Mouse (Mus musculus) midbrain, embryonic 10.5 days (tissue): ENCODE measurements at regions not wholly inside any gene's neighbourhood (a gene's known extent, or its start where the extent isn't known, plus 50 kb on each side); places are given as distances from the start of the nearest gene placed in this dataset.
"Not testable (repeated sequence)": the region's sequence is repeated elsewhere in the genome, so short reads cannot be mapped to it uniquely, and the experiment has no call there.

Source experiments
- DNase-seq: peaks from one replicate; pipeline ENCODE4 v3.0.0-alpha.2; 2017; ENCODE audit warnings: low spot score
- H3K27ac ChIP-seq: fragments of 300-500 bp; sonication (generic); replicated peaks from 2 replicates; pipeline ENCODE4 v1.5.1; 2016; ENCODE audit warnings: mild to moderate bottlenecking
- H3K27me3 ChIP-seq: fragments of 300-500 bp; sonication (generic); 2 replicates; pipeline ENCODE4 v1.6.1; 2016; ENCODE audit warnings: low read depth, mild to moderate bottlenecking; ENCODE audit not compliant: poor library complexity, severe bottlenecking
- H3K36me3 ChIP-seq: fragments of 300-500 bp; sonication (generic); 2 replicates; pipeline ENCODE4 v1.6.1; 2016; ENCODE audit warnings: mild to moderate bottlenecking, moderate library complexity
- H3K4me1 ChIP-seq: fragments of 300-500 bp; sonication (generic); 2 replicates; pipeline ENCODE4 v1.6.1; 2016
- H3K4me3 ChIP-seq: fragments of 300-500 bp; sonication (generic); 2 replicates; pipeline ENCODE4 v1.5.1; 2016; ENCODE audit warnings: mild to moderate bottlenecking, moderate library complexity
- H3K9me3 ChIP-seq: fragments of 300-500 bp; sonication (generic); replicated peaks from 2 replicates; pipeline ENCODE4 v1.6.1; 2016; ENCODE audit warnings: mild to moderate bottlenecking
- WGBS: fragments of 180-500 bp; shearing (Covaris S2); methylation state at CpG from one replicate; pipeline ENCODE4 v1.1.7; 2016; 5-methylcytosine and 5-hydroxymethylcytosine counted together

DNA sequence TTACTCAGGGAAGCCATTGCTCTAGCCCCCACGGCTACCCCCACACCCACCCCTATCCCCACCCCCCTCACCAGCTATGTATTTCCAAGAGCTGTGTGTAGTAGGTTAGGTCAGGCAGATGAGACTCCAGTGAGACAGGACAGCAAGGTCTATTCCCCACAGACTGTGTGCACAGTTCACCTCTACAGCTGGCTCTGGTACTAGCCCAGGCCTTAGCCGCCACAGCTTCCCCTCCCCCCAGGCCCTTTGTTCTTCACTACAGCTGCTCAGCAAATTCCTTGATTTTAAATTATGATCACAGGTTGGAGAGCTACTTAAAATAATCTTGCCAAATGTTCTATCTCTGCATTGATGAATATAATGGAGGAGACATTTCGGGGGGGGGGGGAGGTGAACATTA is 119.8 kb downstream of the Tomm20 start:
- no peaks in the 10 kb centered on the region for H3K36me3 ChIP-seq
- H3K4me3 ChIP-seq: peak overlapping the region; percentile 30
- no peaks in the 10 kb centered on the region for H3K27me3 ChIP-seq
- peaks cover 51% of the 10 kb centered on the region for H3K4me1 ChIP-seq
- no peaks in the 10 kb centered on the region for H3K9me3 ChIP-seq
- 22% methylated on average over 3 of the region's 3 CpGs for WGBS
- H3K27ac ChIP-seq: peak overlapping the region; percentile 92
- peak; percentile 68 for DNase-seq

DNA sequence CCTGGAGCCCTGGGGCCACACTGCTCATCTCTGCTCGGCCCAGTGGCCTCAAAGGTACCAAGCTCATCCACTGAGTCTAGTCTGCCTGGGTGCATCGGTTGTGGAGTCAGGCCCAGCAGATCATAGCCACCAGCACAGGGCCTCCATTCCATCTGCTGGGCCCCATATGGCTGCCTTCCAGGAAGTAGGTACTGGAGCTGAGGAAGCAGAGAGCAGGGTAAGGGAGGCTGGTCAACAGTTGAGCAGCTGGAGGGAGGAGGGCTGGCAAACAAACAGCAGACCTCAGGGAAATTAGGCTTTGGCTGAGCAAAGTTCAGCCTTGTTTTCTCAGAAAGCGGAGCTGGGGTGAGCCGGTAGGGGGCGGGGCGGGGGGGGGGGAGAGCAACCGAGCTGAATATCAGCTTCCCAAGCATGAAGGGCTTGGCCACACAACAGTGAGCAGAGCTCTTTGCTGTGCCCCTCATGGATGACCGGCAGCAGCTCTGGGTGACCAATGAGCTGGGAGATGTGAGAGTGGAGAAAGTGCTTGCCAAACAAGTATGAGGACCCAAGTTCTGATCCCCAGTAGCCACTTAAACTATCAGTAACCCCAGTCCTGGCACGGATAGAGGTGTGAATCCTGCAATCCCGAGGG is 121.0 kb downstream of the Tomm20 start:
- DNase-seq: peak; percentile 66
- H3K36me3 ChIP-seq: no peaks in the 10 kb centered on the region
- no peaks in the 10 kb centered on the region for H3K9me3 ChIP-seq
- H3K27me3 ChIP-seq: no peaks in the 10 kb centered on the region
- H3K4me3 ChIP-seq: no peak overlapping the region
- peak overlapping the region; percentile 92 for H3K27ac ChIP-seq
- H3K4me1 ChIP-seq: peaks cover 44% of the 10 kb centered on the region
- WGBS: 42% methylated on average over 10 of the region's 10 CpGs

DNA sequence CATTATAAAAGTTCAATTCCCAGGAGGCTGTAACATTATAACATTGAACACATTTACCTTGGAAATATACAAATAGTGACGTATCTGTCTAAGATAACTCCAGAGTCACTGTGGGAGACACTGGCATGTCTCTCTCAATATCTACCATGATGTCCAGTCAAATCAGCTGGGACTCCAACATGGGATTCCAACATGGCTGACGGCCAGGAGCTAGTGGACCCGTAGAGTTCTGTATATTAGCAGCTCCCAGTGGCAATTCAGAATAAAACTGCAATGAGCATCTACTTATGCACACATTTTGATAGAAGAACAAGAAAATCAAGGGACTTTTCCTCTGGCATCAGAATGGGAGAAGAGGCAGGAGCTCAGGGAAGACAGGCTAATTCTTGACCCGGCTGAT is 123.4 kb downstream of the Tomm20 start:
- no peaks in the 10 kb centered on the region for H3K36me3 ChIP-seq
- WGBS: 93% methylated on average over 4 of the region's 4 CpGs
- H3K27ac ChIP-seq: no peak overlapping the region
- H3K4me3 ChIP-seq: no peak overlapping the region
- H3K27me3 ChIP-seq: no peaks in the 10 kb centered on the region
- DNase-seq: no peak
- peaks cover 32% of the 10 kb centered on the region for H3K4me1 ChIP-seq
- no peaks in the 10 kb centered on the region for H3K9me3 ChIP-seq

DNA sequence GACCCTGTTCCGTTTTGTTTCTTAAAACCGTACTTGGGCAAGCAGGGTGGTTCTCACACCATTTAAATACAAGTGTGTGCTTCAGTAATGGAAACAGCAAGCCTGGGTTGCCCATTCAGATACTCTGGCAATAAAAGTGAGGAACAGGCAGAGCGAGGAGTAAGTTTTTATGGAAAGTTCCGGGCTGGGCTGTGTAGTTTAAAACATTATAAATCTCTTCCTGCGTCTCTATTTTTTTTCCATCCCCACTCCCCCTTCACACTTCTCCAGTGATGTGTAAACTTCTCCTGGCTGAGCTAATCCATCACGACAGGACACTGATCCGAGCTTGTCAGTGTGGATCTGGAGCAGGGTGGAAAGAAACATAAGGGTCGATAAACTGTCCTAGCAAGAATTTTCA is 124.4 kb downstream of the Tomm20 start:
- no peak for DNase-seq
- peaks cover 22% of the 10 kb centered on the region for H3K4me1 ChIP-seq
- no peaks in the 10 kb centered on the region for H3K36me3 ChIP-seq
- no peak overlapping the region for H3K27ac ChIP-seq
- no peaks in the 10 kb centered on the region for H3K9me3 ChIP-seq
- no peak overlapping the region for H3K4me3 ChIP-seq
- no peaks in the 10 kb centered on the region for H3K27me3 ChIP-seq
- WGBS: 71% methylated on average over 8 of the region's 8 CpGs

DNA sequence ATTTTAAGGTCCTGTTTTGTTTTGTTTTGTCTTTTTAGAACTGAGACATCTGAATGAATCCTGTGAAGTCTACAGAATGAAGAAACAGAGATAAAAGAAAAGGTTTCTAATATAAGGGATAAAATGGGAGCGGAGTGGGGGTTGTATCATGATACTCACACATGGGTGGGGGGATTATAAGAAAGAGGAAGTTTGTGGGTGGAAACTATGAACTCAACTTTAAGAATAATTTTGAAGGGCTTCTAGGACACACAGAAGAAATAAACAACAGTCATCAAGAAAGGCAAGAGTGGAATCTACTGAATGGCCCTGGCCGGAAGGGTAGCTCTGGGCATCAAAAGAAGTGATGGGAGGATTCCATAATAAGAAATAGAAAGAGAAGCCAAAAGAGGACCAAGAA is 125.1 kb downstream of the Tomm20 start:
- WGBS: 92% methylated on average over 2 of the region's 2 CpGs
- Histone ChIP-seq H3K9me3 (no peaks in the 10 kb centered on the region), H3K27ac (no peak overlapping the region), H3K4me1 (peaks cover 14% of the 10 kb centered on the region), H3K36me3 (no peaks in the 10 kb centered on the region), H3K27me3 (no peaks in the 10 kb centered on the region), H3K4me3 (no peak overlapping the region)
- DNase-seq: no peak

DNA sequence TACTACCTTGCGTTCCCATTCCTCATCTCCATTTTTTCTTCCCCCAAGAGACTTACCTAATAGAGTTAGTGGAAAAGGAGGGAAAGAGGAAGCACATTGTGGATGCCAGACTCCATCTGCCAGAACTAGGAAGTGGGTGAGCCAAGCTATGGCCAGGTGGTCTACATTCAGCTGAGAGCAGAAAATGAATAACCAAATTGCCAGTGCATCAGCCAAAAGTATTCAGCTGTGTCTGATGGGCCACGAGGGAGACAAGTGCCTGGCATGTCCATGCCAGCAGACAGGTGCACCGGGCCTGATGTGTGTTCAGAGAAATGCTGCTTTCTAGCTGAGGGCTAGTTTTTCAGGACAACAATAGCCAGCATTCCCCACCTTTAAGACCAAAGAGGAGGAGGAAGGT is 126.4 kb downstream of the Tomm20 start:
- H3K4me3 ChIP-seq: no peak overlapping the region
- peaks cover 2% of the 10 kb centered on the region for H3K4me1 ChIP-seq
- no peak overlapping the region for H3K27ac ChIP-seq
- no peaks in the 10 kb centered on the region for H3K9me3 ChIP-seq
- H3K36me3 ChIP-seq: no peaks in the 10 kb centered on the region
- 92% methylated on average over 3 of the region's 3 CpGs for WGBS
- H3K27me3 ChIP-seq: no peaks in the 10 kb centered on the region
- DNase-seq: no peak

DNA sequence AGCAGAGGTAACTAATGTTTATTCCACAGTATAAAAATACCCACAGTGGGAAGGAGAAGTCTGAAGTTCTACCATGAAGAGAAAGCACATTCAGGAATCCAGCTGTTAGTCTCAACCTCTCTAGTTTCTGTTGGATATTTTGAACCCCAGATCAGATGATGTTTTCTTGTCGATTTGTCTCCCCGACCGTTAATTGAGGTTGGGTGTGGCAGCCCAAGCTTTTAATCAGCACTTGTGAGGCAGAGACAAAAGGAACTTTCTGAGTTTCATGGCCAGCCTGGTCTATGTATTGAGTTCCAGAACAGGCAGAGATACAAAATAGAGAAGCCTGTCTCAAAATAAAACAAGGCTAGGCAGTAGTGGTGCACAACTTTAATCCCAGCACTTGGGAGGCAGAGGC is 129.5 kb downstream of the Tomm20 start:
- no peak for DNase-seq
- Histone ChIP-seq H3K4me3 (no peak overlapping the region), H3K27me3 (no peaks in the 10 kb centered on the region), H3K9me3 (peaks cover 12% of the 10 kb centered on the region), H3K36me3 (no peaks in the 10 kb centered on the region), H3K4me1 (no peaks in the 10 kb centered on the region), H3K27ac (no peak overlapping the region)
- WGBS: 91% methylated on average over 3 of the region's 3 CpGs

DNA sequence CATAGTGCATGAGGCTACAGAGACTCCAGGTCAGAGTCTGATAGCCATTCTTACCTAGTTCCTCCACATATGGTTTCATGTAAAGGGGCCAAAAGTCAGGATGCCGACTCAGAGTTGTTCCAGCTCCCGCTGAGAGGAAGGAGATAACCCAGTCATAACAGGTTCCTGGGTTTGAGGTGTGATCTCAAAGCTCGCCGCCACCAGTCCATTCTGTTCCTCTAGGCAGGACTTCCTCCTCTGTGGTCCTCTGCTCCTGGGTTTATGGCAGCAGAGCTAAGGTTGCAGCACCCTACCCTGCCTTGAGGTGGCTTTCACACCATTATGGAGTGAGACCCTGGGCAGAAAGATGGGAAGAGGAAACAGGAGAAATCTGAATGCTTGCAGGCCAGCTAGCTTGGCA is 131.2 kb downstream of the Tomm20 start:
- DNase-seq: no peak
- no peaks in the 10 kb centered on the region for H3K36me3 ChIP-seq
- H3K27me3 ChIP-seq: no peaks in the 10 kb centered on the region
- WGBS: 83% methylated on average over 4 of the region's 4 CpGs
- H3K27ac ChIP-seq: no peak overlapping the region
- H3K9me3 ChIP-seq: peaks cover 12% of the 10 kb centered on the region
- H3K4me1 ChIP-seq: no peaks in the 10 kb centered on the region
- H3K4me3 ChIP-seq: no peak overlapping the region

DNA sequence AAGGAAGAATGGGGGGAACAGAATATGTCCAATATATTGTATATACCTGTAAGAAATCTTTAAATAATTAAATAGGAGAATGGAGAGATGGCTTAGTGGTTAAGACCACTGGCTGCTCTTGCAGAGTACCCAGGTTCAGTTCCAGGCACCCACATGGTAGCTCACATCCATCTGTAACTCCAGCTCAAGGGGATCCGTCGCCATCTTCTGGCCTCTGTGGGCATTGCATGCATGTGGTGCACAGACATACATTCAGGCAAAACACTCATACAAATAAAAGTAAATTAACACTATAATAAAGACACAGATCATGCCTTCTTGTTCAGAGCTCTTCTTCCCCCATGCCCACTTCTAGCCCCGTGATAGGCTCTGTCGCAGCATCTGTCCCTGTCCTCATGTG is 132.0 kb downstream of the Tomm20 start:
- H3K4me3 ChIP-seq: no peak overlapping the region
- peaks cover 12% of the 10 kb centered on the region for H3K9me3 ChIP-seq
- no peaks in the 10 kb centered on the region for H3K27me3 ChIP-seq
- H3K36me3 ChIP-seq: no peaks in the 10 kb centered on the region
- no peak overlapping the region for H3K27ac ChIP-seq
- H3K4me1 ChIP-seq: no peaks in the 10 kb centered on the region
- no peak for DNase-seq
- WGBS: 73% methylated on average over 4 of the region's 4 CpGs

DNA sequence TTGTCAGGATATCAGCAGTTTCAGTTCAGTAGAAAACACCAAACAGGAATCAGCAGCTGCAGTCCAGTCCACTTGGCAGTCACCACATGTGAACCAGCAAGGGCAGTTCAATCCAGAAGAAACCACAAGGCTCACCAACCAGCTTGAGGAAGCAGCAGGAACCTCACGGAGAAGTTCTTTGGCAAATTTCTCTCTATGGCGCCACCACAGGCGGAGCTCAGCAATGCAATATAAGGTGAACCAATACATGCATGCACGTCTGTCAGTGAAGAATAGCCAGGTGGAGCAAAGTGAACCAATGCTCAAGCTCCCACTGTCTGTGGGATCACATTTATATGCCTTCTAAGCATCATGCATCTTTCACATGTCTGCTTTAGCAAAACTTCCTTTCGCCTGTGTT is 132.9 kb downstream of the Tomm20 start:
- Histone ChIP-seq H3K9me3 (peaks cover 12% of the 10 kb centered on the region), H3K27me3 (no peaks in the 10 kb centered on the region), H3K27ac (no peak overlapping the region), H3K36me3 (no peaks in the 10 kb centered on the region), H3K4me3 (no peak overlapping the region), H3K4me1 (no peaks in the 10 kb centered on the region)
- no peak for DNase-seq
- WGBS: 90% methylated on average over 5 of the region's 5 CpGs

DNA sequence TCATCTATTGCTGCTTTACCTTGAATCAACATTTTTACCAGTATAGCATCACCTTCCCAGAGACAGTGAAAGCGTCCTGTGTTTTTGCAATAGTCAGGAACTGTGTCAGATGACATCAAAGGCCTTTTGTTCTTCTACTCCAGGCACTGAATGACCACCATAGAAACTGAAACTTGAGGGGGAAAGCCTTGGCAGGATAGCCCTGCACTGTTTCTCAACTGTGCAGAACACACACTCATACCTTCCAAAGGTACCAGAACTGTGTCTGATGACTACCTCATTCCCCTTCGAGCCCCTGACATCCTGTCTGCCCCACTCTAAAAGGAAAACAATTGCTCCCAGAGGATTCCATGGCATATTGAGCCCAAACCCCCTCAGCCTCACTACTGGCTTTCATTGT is 134.3 kb downstream of the Tomm20 start:
- 71% methylated on average over 2 of the region's 2 CpGs for WGBS
- peaks cover 12% of the 10 kb centered on the region for H3K9me3 ChIP-seq
- H3K4me1 ChIP-seq, DNase-seq, H3K27ac ChIP-seq, H3K27me3 ChIP-seq, H3K4me3 ChIP-seq, H3K36me3 ChIP-seq: not testable (repeated sequence)

DNA sequence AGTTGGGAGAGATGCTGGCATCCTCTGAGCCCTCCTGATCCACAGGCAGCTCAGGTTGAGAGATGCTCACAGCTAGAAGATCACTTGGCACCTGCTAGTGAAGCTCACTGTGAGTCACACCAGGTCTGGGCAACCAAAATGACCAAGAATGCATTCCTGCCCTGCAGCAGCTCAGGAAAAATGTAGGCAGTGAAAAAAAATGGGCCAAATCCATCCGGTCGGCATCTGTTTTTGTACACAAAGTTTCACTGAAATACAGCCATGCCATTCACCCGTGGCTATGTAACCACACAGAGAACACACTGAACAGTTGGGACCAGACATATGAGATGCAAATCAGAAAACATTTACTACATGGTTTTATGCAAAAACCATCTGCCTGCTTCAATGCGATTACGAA is 135.1 kb downstream of the Tomm20 start:
- DNase-seq: no peak
- peaks cover 12% of the 10 kb centered on the region for H3K9me3 ChIP-seq
- H3K4me1 ChIP-seq: peaks cover 5% of the 10 kb centered on the region
- H3K27me3 ChIP-seq: no peaks in the 10 kb centered on the region
- H3K4me3 ChIP-seq: no peak overlapping the region
- H3K36me3 ChIP-seq: no peaks in the 10 kb centered on the region
- 94% methylated on average over 5 of the region's 5 CpGs for WGBS
- H3K27ac ChIP-seq: no peak overlapping the region

DNA sequence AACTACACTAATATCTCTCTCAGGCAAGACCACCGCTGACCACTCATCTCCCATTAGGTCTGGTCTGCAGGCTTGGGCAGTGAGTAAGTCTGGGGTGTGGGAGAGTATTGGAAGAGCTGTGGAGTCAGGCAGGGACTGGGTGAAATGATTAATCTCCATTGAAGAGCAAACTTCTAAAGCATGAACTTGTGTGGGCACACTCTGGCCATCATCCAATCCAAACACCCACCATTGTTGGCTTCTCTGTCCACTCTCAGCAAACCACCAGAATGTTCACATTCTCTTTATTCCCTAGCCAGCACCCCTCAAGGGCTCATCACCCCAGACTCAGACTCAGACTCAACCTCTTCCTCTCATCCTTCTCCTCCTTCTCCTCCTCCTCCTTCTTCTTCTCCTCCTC is 136.3 kb downstream of the Tomm20 start:
- H3K4me1 ChIP-seq: peaks cover 12% of the 10 kb centered on the region
- H3K9me3 ChIP-seq: peaks cover 12% of the 10 kb centered on the region
- H3K27ac ChIP-seq: no peak overlapping the region
- no peaks in the 10 kb centered on the region for H3K27me3 ChIP-seq
- no peak for DNase-seq
- no peaks in the 10 kb centered on the region for H3K36me3 ChIP-seq
- no peak overlapping the region for H3K4me3 ChIP-seq
- 89% methylated on average over 1 of the region's 1 CpGs for WGBS

DNA sequence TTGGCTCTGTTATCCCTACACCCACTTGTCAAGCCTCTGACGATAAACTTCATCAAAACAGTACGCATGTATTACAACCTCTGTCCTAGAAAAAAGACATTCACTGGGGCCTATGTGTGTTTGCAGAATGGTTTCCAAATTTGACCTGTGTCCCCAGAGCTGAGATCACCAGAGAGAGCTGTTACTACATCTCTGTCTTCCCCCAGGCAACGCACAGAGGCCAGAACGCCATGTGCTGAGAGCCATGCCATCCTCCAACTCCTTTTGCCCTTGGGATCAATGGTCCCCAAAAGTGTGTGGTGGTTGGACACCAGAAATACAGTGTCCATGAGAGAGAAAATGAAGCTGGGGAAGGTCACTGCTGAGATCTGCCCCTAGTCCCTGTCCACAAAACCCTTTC is 137.1 kb downstream of the Tomm20 start:
- no peaks in the 10 kb centered on the region for H3K27me3 ChIP-seq
- no peak overlapping the region for H3K27ac ChIP-seq
- peaks cover 10% of the 10 kb centered on the region for H3K9me3 ChIP-seq
- no peaks in the 10 kb centered on the region for H3K36me3 ChIP-seq
- 92% methylated on average over 4 of the region's 4 CpGs for WGBS
- DNase-seq: no peak
- H3K4me3 ChIP-seq: no peak overlapping the region
- H3K4me1 ChIP-seq: peaks cover 12% of the 10 kb centered on the region
